Mouse (Mus musculus) midbrain, postnatal 0 days (tissue): ENCODE data around the gene Mei1. TPM values are rescaled to one million over a fixed set of nuclear protein-coding genes. Genes with fewer than 3 reads are reported as not detected.

Experiments
- ATAC-seq: fragments of 200-750 bp; cut with Nextera tagmentation; 2 replicates; pipeline ENCODE4 v1.8.0; 2017; ENCODE audit warnings: moderate number of reproducible peaks, mild to moderate bottlenecking, moderate TSS enrichment, moderate library complexity; ENCODE audit not compliant: low FRiP score
- DNase-seq: peaks from one replicate; pipeline ENCODE4 v3.0.0-alpha.2; 2015; ENCODE audit warnings: low spot score
- H3K27ac ChIP-seq: fragments of 300-500 bp; sonication (generic); 2 replicates; pipeline ENCODE4 v1.5.1; 2014; ENCODE audit warnings: low read depth, mild to moderate bottlenecking, low read length, mixed read lengths
- H3K27me3 ChIP-seq: fragments of 300-500 bp; sonication (generic); 2 replicates; pipeline ENCODE4 v1.6.1; 2014; ENCODE audit warnings: low read length, control low read depth, mixed read lengths; ENCODE audit not compliant: insufficient read depth
- H3K36me3 ChIP-seq: fragments of 300-500 bp; sonication (generic); 2 replicates; pipeline ENCODE4 v1.6.1; 2014; ENCODE audit warnings: low read length, control low read depth, mixed read lengths; ENCODE audit not compliant: insufficient read depth
- H3K4me1 ChIP-seq: fragments of 300-500 bp; sonication (generic); 2 replicates; pipeline ENCODE4 v1.6.1; 2014; ENCODE audit warnings: mild to moderate bottlenecking, control low read depth, antibody characterized with exemption, low read length, mixed read lengths; ENCODE audit not compliant: insufficient read depth
- H3K4me2 ChIP-seq: fragments of 300-500 bp; sonication (generic); 2 replicates; pipeline ENCODE4 v1.6.1; 2014; ENCODE audit warnings: low read depth, mild to moderate bottlenecking, low read length, mixed read lengths; ENCODE audit not compliant: poor library complexity, severe bottlenecking
- H3K4me3 ChIP-seq: fragments of 300-500 bp; sonication (generic); 2 replicates; pipeline ENCODE4 v1.5.1; 2014; ENCODE audit warnings: low read depth, mild to moderate bottlenecking, low read length, moderate library complexity
- H3K9ac ChIP-seq: fragments of 300-500 bp; sonication (generic); replicated peaks from 2 replicates; pipeline ENCODE4 v1.6.1; 2014; ENCODE audit warnings: mild to moderate bottlenecking, low read length, moderate library complexity, mixed read lengths; ENCODE audit not compliant: poor library complexity, severe bottlenecking
- H3K9me3 ChIP-seq: fragments of 300-500 bp; sonication (generic); 2 replicates; pipeline ENCODE4 v1.6.1; 2016; ENCODE audit warnings: low read length, control low read depth
- CTCF ChIP-seq: IDR thresholded peaks from 2 replicates; pipeline ENCODE4 v1.5.1; 2016; ENCODE audit warnings: antibody characterized with exemption, mild to moderate bottlenecking
- WGBS: fragments of 180-500 bp; shearing (Covaris S2); extraction: QIAGEN DNeasy Blood & Tissue Kit; methylation state at CpG from one replicate; pipeline ENCODE4 v1.1.7; 2014; 5-methylcytosine and 5-hydroxymethylcytosine counted together
- polyA plus RNA-seq: library from polyadenylated mRNA; unstranded; fragments of >200 nt; fragmentation: Nextera tagmentation; extraction: Ambion mirVana; gene quantifications from 2 replicates; pipeline ENCODE4 v1.2.1, GENCODE M21; 2015
- total RNA-seq: library from RNA; depleted of rRNA; stranded (reverse); fragments of >200 nt; gene quantifications from 2 replicates; pipeline ENCODE4 v1.2.3, GENCODE M21; 2014

Gene Mei1
- total and polyA plus RNA-seq, 2 experiments from 2014 or later, result 0.16 TPM; not detected in 1

- Histone ChIP-seq H3K27ac (no peak overlapping the region), H3K27me3 (no peaks in the 10 kb centered on the region), H3K4me3 (no peak overlapping the region), H3K4me1 (peaks cover 7% of the 10 kb centered on the region; the same call in 1 of the 2 replicates), H3K4me2 (no peak overlapping the region), H3K9me3 (no peaks in the 10 kb centered on the region), H3K9ac (no peak overlapping the region), H3K36me3 (no peaks in the 10 kb centered on the region)
- no peak for TF ChIP-seq CTCF
- ATAC-seq, result no peak
- no peak for DNase-seq
- WGBS, result 50% methylated on average over 4 of the region's 4 CpGs
Measured at GRCm38 (mm10) chr15:82164061-82164399, 94.2 kb downstream of the Mei1 start.

DNA sequence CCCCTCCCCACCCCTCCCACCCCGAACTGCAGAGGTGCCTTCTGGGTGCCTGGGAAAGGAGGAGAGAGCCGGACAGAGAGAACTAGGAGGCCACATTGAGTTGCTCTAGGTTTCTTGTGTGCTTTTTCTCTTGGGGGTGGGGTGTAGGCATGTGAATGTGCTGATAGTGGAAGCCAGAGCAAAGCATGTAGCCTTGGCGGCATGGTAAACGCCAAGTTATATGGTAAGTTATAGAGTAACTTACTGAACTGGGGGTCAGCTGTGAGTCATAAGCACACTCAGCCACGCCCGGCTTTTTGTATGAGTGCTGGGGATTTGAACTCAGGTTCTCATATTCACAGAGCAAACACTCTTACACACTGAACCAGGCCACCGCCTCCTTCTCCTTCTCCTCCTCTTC lies 94.7 kb downstream of the Mei1 start:
- H3K27me3 ChIP-seq, result no peaks in the 10 kb centered on the region
- no peaks in the 10 kb centered on the region for H3K9me3 ChIP-seq
- no peak overlapping the region for H3K4me2 ChIP-seq
- H3K4me3 ChIP-seq, result no peak overlapping the region
- 80% methylated on average over 7 of the region's 7 CpGs for WGBS
- H3K27ac ChIP-seq, result no peak overlapping the region
- TF ChIP-seq CTCF, result no peak
- H3K36me3 ChIP-seq, result no peaks in the 10 kb centered on the region
- ATAC-seq, result no peak
- DNase-seq, result no peak
- H3K4me1 ChIP-seq, result peaks cover 7% of the 10 kb centered on the region; the same call in 1 of the 2 replicates
- no peak overlapping the region for H3K9ac ChIP-seq

DNA sequence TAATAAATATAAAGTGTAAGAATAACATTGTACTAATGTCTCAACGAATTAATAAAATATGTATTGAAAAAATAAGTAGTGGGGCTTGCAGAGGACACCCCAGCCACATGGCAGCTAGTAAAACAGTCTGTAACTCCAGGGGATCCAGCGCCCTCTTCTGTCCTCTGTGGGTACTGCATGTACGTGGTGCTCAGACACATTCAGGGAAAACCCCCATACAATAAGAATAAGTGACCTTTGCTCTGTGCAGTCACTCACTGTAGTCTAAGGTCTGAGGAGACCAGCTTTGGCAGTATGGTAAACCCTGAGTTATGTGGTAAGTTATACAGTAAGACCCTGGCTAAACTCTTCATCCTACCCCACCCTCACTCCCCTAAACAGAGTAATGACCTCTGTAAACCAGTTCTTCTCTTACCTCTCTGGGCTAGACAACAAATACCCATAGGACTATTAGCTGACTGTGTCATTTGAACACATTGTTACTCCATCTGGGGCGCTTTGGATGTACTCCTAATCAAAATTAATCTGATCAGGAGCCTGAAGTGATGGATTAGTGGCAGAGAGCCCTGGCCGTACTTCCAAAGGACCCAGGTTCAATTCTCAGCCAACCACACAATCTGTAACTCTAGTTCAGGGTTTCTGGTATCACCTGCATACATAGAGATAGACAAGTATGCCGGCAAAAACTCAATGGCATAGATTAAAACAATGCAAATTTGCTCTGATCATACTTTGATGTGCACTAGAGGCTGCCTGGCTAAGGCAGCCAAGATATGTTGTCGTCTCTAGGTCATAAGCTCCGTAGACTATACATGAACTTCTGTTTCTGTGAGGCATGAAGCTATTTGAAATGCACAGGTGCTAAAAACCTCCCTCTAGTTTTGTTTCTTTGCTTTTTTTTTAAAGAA lies 95.8 kb downstream of the Mei1 start:
- H3K4me3 ChIP-seq, result no peak overlapping the region
- H3K9ac ChIP-seq, result no peak overlapping the region
- H3K27me3 ChIP-seq, result no peaks in the 10 kb centered on the region
- peaks cover 10% of the 10 kb centered on the region; the same call in 1 of the 2 replicates for H3K36me3 ChIP-seq
- H3K27ac ChIP-seq, result no peak overlapping the region
- DNase-seq, result peak; percentile 63
- no peak for ATAC-seq
- WGBS, result 52% methylated on average over 8 of the region's 8 CpGs
- peaks cover 7% of the 10 kb centered on the region; the same call in 1 of the 2 replicates for H3K4me1 ChIP-seq
- no peak overlapping the region for H3K4me2 ChIP-seq
- peak; percentile 90 for TF ChIP-seq CTCF
- no peaks in the 10 kb centered on the region for H3K9me3 ChIP-seq

- Histone ChIP-seq H3K27ac (no peak overlapping the region; the same call in 1 of the 2 replicates), H3K4me3 (no peak overlapping the region), H3K4me1 (peaks cover 4% of the 10 kb centered on the region; the same call in 1 of the 2 replicates), H3K9ac (no peak overlapping the region), H3K4me2 (no peak overlapping the region), H3K27me3 (no peaks in the 10 kb centered on the region), H3K9me3 (no peaks in the 10 kb centered on the region), H3K36me3 (peaks cover 18% of the 10 kb centered on the region; the same call in 1 of the 2 replicates)
- WGBS, result 38% methylated on average over 22 of the region's 22 CpGs
- DNase-seq (no peak), ATAC-seq (no peak)
- TF ChIP-seq CTCF, result no peak
Measured at GRCm38 (mm10) chr15:82166240-82167100, 96.7 kb downstream of the Mei1 start.

- Histone ChIP-seq H3K4me1 (peaks cover 4% of the 10 kb centered on the region; the same call in 1 of the 2 replicates), H3K4me3 (no peak overlapping the region), H3K27ac (no peak overlapping the region)
Measured at GRCm38 (mm10) chr15:82167201-82168168, 97.7 kb downstream of the Mei1 start.

More at GRCm38 (mm10) chr15:82167201-82168168, 97.7 kb downstream of the Mei1 start:
- Histone ChIP-seq H3K9me3 (no peaks in the 10 kb centered on the region), H3K36me3 (peaks cover 25% of the 10 kb centered on the region; the same call in 1 of the 2 replicates), H3K27me3 (no peaks in the 10 kb centered on the region), H3K9ac (no peak overlapping the region), H3K4me2 (no peak overlapping the region)
- no peak for TF ChIP-seq CTCF
- ATAC-seq (no peak), DNase-seq (no peak)
- WGBS, result 58% methylated on average over 23 of the region's 23 CpGs
